Mouse (Mus musculus) liver, postnatal 0 days (tissue): ENCODE data around the gene Uqcrc1.

Experiments
- CTCF ChIP-seq: sonication (generic); IDR thresholded peaks from 2 replicates; pipeline ENCODE4 v1.5.1; 2016; ENCODE audit warnings: antibody characterized with exemption, low read depth
- EP300 ChIP-seq: IDR thresholded peaks from 2 replicates; pipeline ENCODE4 v1.6.1; 2016; ENCODE audit warnings: antibody characterized with exemption, low read depth, mild to moderate bottlenecking

DNA sequence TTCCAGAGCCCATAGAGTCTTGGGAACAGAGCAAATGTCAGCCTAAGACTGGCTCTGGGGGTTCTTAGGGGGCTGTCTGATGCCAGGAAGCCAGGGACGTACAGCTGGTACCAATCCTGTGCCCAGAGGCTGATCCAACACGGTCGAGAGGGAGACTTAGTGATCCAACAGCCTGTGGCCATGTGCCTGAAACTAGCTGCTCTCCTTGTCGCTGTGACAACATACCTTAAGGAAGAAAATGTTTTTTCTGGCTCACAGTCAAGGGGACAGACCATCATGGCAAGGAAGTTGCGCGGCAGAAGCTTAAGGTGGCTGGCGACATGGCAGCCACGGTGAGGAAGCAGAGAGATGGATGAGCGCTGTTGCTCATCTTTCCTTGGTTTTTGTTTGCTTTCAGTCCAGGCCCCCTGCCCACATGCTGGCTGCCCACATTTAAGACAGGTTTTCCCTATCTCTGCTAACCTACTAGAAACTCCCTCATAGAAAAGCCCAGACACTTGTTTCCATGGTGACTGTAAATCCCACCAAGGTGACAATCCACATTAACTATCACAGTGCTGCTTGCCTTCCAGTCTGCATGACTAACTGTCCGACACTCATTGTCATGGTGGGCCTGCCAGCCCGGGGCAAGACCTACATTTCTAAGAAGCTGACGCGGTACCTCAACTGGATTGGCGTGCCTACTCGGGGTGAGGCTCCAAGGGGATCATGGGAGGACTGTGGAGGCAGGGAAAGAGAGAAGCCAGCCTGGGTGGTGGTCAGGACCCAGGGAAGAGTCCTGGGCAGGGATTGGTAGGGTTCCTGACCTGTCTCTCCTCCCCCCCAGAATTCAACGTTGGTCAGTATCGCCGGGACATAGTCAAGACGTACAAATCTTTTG, 62.1 kb downstream of the Uqcrc1 start:
- TF ChIP-seq CTCF (no peak), EP300 (no peak)
